Mouse (Mus musculus) olfactory bulb, adult 2 months (tissue): ENCODE measurements around the gene Ubr4. TPM values are rescaled to one million over a fixed set of nuclear protein-coding genes. Genes with fewer than 3 reads are reported as not detected.

Experiments used
- H3K27ac ChIP-seq: fragments of 200-500 bp; 2 replicates; pipeline ENCODE4 v1.5.1; 2012; ENCODE audit warnings: low read depth, low read length; ENCODE audit not compliant: insufficient read depth
- H3K4me1 ChIP-seq: fragments of 200-500 bp; 2 replicates; pipeline ENCODE4 v1.6.1; 2012; ENCODE audit warnings: low read length; ENCODE audit not compliant: control insufficient read depth, insufficient read depth
- H3K4me3 ChIP-seq: fragments of 200-500 bp; 2 replicates; pipeline ENCODE4 v1.5.1; 2012; ENCODE audit warnings: mild to moderate bottlenecking, low read depth, low read length, moderate library complexity; ENCODE audit not compliant: insufficient read depth
- CTCF ChIP-seq: fragments of 200-500 bp; IDR thresholded peaks from 2 replicates; pipeline ENCODE4 v1.5.1; 2012; ENCODE audit warnings: low read depth, mild to moderate bottlenecking, low read length, moderate library complexity; ENCODE audit not compliant: insufficient read depth
- POLR2A ChIP-seq: fragments of 200-500 bp; IDR thresholded peaks from 2 replicates; pipeline ENCODE4 v1.6.1; 2012; ENCODE audit warnings: mild to moderate bottlenecking, low read depth, low read length, moderate library complexity; ENCODE audit not compliant: insufficient read depth
- WGBS: fragments of 180-500 bp; shearing (Covaris S2); methylation state at CpG from one replicate; pipeline ENCODE4 v1.1.7; 2018; 5-methylcytosine and 5-hydroxymethylcytosine counted together
- polyA plus RNA-seq: library from polyadenylated mRNA; stranded (reverse); fragments of >200 nt; gene quantifications from 2 replicates; pipeline ENCODE4 v1.2.4, GENCODE M21; 2012; ENCODE audit warnings: low replicate concordance; ENCODE audit not compliant: missing spikeins, insufficient read depth, insufficient read length

The Ubr4 gene
- polyA plus RNA-seq, 1 experiment, result 57.4 TPM

DNA sequence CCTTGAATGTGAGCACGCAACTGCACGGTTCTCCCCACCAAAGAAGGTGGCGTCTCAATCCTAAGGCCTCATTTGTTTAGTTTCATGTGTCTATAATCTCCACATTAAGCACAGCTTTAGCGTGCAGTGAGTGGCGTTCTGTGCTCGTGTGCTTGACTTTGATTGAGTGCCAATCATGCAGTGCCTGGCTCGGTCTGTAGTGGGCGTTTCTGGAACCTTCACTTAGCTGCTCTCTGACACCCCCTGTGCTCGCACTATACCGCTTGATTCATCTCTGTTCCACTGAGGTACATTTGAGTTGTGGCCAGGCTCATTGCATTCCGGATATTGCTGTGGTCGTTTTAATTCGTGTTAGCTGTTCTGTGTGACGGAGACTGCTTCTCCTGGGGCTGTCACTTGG is 50.8 kb downstream of the Ubr4 start:
- TF ChIP-seq POLR2A (no peak), CTCF (no peak)
- Histone ChIP-seq H3K27ac (no peak overlapping the region), H3K4me1 (no peaks in the 10 kb centered on the region), H3K4me3 (no peak overlapping the region)
- WGBS, result 71% methylated on average over 14 of the region's 14 CpGs

DNA sequence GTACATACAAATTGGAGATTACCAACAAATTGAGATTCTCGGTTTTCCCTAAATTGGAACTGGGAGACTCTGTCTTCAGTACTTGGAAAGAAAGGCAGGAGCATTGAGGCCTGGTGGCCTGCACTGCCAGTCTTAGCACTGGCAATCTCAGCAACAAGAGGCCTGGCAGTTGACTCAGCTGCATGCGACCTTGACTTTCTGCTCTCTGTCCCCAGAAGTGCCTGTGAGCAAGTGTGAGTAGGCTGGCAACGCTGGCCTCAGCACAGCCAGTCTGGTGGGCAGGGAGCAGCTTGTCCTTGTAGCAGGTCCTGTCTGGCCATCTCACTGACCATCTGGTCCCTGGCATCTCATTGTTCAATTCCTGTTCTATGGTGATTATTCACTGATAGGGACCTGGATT is 58.9 kb downstream of the Ubr4 start:
- no peak overlapping the region for H3K27ac ChIP-seq
- no peak for TF ChIP-seq CTCF
- no peak for TF ChIP-seq POLR2A
- no peaks in the 10 kb centered on the region for H3K4me1 ChIP-seq
- WGBS, result 87% methylated on average over 3 of the region's 3 CpGs
- H3K4me3 ChIP-seq, result no peak overlapping the region

DNA sequence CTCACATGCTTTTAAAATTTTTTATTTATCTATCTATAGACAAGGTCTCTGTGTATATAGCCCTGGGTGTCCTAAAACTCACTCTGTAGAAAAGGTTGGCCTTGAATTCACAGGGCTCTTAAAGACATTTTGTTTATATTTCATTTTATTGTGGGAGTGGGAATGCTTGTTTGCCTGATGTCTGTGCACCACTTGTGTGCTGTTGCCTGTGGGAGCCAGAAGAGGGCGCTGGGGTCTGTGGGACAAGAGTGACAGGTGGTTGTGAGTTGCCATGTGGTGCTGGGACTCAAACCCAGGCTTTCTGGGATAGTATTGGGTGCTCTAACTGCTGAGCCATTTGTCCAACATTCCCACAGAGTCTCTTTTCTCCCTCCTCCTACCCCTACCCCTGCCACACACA is 65.5 kb downstream of the Ubr4 start:
- TF ChIP-seq CTCF (no peak), POLR2A (no peak)
- Histone ChIP-seq H3K27ac (no peak overlapping the region), H3K4me1 (no peaks in the 10 kb centered on the region), H3K4me3 (no peak overlapping the region)
- WGBS, result 62% methylated on average over 1 of the region's 1 CpGs

DNA sequence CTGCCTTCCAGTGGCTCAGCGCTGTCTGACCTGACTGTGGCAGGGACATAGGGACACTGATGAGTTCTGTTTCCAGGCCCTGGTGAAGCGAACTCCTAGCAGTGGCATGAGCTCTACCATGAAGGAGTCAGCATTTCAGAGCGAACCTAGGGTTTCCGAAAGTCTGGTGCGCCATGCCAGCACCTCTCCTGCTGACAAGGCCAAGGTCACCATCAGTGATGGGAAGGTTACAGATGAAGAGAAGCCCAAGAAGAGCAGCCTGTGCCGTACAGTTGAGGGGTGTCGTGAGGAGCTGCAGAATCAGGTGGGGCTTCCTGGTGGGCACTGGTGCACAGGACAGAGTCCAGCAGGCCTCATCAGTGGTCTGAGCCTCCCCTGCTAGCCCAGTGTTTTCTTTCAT is 69.2 kb downstream of the Ubr4 start:
- Histone ChIP-seq H3K4me1 (no peaks in the 10 kb centered on the region), H3K27ac (no peak overlapping the region), H3K4me3 (no peak overlapping the region)
- WGBS, result 96% methylated on average over 7 of the region's 7 CpGs
- no peak for TF ChIP-seq CTCF
- TF ChIP-seq POLR2A, result no peak

DNA sequence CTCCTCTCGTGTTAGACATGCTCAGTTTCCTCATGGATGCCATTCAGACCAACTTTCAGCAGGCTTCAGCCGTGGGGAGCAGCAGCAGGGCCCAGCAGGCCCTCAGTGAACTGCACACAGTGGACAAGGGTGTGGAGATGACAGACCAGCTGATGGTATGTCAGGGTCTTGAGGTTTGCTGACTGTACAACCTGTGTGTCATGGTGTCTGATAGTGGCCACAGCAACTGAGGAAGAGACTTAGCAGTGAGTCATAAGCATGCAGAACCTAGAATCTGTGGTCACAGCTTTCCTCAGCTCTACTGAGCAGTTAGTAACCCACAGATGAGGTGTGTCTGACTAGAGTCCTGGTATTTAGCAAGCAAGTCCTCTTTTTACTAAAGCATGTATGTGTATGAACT is 70.0 kb downstream of the Ubr4 start:
- Histone ChIP-seq H3K4me3 (no peak overlapping the region), H3K27ac (no peak overlapping the region), H3K4me1 (no peaks in the 10 kb centered on the region)
- 92% methylated on average over 2 of the region's 2 CpGs for WGBS
- TF ChIP-seq POLR2A, result no peak

DNA sequence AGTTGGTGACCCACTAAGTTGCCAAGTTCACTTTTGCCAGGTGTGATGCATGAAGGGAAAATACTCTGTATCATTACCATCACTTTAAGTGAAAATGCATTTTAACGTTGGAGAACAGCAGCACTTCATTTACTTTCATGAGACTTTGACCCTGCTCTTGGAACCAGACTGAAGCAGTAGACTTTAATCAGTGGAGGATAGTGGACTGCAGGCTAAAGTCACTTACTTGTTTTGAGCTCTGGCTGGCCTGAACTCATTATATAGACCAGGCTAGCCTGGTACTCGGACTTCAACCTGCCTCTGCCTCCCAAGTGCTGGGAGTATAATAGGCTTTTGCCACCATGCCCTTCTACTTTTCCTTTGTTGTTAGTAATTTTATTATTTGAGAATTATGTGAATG is 70.9 kb downstream of the Ubr4 start:
- H3K4me3 ChIP-seq, result no peak overlapping the region
- H3K4me1 ChIP-seq, result no peaks in the 10 kb centered on the region
- no peak for TF ChIP-seq POLR2A
- no peak for TF ChIP-seq CTCF
- 83% methylated on average over 2 of the region's 2 CpGs for WGBS
- no peak overlapping the region for H3K27ac ChIP-seq

DNA sequence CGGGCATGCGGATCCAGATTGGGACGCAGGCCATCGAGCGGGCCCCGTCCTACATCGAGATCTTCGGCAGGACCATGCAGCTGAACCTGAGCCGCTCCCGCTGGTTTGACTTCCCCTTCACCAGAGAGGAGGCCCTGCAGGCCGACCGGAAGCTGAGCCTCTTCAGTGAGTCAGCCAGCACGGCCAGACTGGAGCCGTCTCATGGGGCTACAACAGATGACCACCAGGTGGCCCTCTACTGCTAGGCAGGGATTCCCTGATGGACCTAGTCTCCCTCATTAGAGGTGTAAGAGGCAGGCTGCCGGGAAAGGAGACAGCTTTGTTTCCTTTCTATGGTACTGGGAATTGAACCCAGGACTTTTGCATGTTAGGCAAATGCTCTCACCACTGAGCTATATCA is 77.8 kb downstream of the Ubr4 start:
- H3K27ac ChIP-seq, result no peak overlapping the region
- WGBS, result 35% methylated on average over 15 of the region's 15 CpGs
- H3K4me3 ChIP-seq, result no peak overlapping the region
- H3K4me1 ChIP-seq, result peaks cover 18% of the 10 kb centered on the region
- TF ChIP-seq CTCF, result no peak

DNA sequence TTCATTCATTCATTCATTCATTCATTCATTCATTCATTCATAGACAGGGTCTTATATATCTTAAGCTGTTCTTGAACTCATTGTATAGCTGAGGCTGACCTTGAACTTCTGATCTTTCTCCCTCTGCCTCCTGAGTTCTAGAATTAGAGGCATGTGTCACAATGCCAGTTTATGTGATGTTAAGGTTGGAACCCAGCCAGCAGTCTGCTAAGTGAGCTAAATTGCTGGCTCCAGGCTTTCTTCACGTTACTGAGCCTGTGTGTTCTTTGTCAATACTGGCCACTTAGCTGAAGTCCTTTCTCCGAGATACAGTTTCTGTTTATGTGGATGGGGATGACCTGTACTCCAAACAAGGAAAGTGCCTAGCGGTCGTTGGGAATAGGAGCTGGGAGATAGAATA is 78.5 kb downstream of the Ubr4 start:
- peaks cover 18% of the 10 kb centered on the region for H3K4me1 ChIP-seq
- WGBS, result 34% methylated on average over 4 of the region's 4 CpGs
- no peak overlapping the region for H3K4me3 ChIP-seq
- no peak overlapping the region for H3K27ac ChIP-seq
- TF ChIP-seq POLR2A, result no peak
- no peak for TF ChIP-seq CTCF

DNA sequence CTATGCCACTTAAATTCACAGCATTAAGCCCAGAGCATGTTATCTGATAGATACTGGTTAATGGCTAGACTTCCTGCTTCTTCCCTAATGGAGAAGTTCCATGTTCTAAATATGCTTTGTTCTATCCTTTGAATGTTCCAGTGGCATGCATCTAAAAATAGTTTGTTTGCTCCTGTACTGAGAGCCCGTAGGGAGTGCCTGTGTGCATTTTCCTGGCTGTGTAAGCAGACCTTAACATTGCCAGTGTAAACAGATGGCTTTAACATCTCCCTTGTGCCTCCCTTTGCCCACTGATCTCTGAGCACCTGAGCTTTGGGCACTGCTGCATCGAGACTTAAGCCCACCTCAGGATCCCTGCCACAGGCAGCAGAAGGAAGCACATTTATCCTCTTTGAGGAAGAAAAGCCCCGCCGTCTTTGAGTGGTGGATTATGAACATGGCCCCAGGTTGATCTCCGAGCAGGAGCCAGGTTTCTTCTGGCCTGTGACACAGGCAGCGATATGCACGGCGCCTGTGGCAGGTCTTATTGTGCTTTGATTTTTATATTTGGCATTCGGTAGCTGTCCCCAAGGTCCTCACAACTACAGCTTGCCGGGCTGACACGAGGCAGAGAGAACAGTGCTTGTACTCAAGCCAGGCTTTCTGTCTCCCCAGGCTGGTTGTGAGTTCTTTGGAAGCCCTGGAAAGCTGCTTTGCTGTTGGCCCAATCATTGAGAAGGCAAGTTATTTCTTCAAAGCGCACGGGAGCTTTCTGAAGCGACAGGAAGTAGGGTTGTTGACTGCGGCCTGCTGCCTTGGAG is 80.8 kb downstream of the Ubr4 start:
- peak overlapping the region; percentile 77 for H3K27ac ChIP-seq

DNA sequence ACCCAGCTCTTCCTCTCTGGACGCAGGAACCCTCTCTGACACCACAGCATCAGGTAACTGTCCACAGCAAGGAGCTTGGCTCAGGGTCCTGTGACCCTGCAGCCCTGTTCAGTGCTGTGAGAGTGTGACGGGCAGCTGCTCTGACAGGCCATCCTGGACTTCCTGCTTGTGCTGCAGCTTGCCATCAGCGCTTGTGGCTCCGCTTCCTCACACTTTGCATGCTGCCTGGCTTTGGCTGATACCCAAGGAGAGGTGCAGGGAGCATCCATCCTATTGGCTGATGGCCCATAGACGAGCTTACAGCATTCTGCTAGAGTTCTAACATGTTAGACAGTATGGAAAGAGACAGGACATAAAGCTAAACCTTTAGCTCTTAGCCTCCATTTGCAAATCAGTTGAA is 88.8 kb downstream of the Ubr4 start:
- Histone ChIP-seq H3K27ac (no peak overlapping the region), H3K4me3 (no peak overlapping the region), H3K4me1 (no peaks in the 10 kb centered on the region)
- TF ChIP-seq POLR2A (no peak), CTCF (no peak)
- 89% methylated on average over 5 of the region's 5 CpGs for WGBS

More for the DNA sequence above, 80.8 kb downstream of the Ubr4 start:
- TF ChIP-seq POLR2A (no peak), CTCF (no peak)
- Histone ChIP-seq H3K4me3 (no peak overlapping the region), H3K4me1 (peaks cover 18% of the 10 kb centered on the region)
- WGBS, result 70% methylated on average over 15 of the region's 15 CpGs
